Mouse (Mus musculus) brain, embryonic 18.5 days (tissue): ENCODE measurements around the gene Opa3.

ENCODE experiments used
- DNase-seq: peaks from one replicate; pipeline ENCODE4 v3.0.0-alpha.2; 2012; ENCODE audit warnings: low read depth, low spot score

The Opa3 gene

DNA sequence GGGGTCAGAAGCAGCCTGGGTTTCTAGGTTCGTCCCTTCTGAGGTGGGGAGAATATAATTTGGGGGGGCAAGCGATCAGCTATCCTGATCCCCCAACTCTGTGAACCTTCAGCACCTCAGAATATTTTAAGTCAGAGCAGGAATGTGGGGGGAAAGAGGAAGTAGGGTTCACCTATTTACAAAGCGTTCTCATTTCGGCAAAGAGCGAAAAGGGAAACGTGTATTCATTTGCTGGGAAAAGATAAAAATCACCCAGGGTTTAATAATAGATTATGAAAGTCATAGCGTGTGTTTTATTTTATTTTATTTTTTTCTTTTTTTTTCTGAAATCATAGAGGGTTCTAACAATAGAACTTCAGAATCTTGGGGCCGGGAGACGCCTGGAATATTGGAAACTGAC lies 13.2 kb upstream of the Opa3 start:
- no peak for DNase-seq

DNA sequence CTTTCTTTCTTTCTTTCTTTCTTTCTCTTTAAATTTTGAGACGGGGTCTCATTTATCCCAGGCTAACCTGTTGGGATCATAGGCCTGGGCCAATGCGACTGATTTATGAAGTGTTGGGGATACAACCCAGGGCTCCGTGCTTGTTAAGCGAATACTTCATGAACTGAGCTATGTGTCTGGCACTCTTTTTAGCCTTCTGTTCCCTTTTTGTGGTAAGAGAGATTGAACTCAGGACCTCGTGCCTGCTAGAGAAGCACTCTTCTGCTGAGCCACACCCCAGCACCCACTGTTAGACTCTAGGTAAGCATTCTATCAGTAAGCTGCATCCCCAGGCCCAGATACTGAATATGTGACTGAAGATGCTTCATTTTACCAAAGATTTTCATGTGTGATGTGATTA lies 10.6 kb upstream of the Opa3 start:
- no peak for DNase-seq

- no peak for DNase-seq
Observed at GRCm38 (mm10) chr7:19217944-19218343, 10.2 kb upstream of the Opa3 start.

GRCm38 (mm10) chr7:19220061-19220460 lies 8.1 kb upstream of the Opa3 start:
- no peak for DNase-seq

GRCm38 (mm10) chr7:19222189-19222588 lies 5.9 kb upstream of the Opa3 start:
- DNase-seq: no peak

GRCm38 (mm10) chr7:19222875-19223274 lies 5.3 kb upstream of the Opa3 start:
- DNase-seq: no peak

DNA sequence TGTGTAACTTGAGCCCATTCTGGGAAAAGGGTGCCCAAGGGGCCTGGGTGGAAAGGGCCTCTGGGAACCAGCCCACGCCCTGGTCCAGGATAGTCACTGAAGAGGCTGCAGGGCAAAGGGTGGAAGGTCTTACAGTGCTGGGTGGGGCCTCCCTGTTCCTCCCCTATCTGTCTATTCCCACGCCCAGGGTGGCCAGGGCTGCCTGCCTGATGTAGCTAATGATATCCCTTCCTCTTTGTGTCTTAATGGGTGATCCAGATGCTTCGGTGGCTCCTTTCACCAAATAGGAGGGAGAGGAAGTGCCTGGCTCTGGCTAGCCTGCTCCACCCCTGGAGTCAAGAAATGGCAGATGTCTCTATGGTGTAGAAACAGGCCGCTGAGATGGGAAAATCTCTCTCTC lies 3.2 kb upstream of the Opa3 start:
- no peak for DNase-seq

DNA sequence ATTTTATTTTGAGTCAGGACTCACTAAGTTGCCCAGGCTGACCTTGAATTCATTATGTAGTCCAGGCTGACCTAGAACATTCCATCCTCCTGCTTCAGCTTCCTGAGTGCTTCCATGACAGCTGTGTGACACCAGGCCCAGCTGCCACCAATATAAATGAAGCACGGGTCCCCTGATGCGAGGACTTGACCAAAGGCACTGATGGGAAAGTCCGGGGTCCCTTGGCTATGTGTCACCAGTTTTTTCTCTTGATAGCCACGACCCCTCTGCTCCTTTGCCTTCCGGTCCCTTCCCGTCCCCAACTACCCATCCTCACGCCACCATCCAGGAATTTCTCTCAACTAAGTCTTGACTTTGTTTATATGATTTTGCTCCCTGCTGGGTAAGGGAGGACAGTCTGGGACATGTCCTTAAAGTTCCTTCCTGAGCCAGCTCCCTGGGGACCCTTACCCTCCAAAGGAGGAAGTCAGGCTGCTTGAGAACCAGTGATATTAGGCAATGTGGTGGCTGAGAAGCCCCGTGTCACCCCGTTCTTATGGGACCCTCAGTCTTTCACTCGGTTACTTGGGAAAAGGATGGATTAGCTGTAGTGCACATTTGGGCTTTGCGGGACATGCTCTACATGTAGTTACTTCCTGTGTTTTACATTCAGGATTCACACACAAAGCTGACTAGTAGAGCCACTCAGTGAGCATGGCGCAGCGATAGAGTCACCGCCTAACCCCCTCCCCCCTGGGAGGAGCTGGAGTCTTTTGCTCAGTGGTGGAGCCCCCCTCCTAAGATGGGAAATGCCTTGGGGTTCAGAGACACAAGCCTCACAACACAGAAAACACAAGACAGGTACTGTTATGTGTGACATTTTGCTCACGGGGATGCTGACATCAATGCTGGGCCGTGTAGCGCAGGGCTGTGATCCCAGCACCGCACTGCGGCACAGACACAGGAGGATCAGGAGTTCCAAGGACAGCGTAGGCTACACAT lies 1.0 kb upstream of the Opa3 start:
- peak; percentile 22 for DNase-seq

DNA sequence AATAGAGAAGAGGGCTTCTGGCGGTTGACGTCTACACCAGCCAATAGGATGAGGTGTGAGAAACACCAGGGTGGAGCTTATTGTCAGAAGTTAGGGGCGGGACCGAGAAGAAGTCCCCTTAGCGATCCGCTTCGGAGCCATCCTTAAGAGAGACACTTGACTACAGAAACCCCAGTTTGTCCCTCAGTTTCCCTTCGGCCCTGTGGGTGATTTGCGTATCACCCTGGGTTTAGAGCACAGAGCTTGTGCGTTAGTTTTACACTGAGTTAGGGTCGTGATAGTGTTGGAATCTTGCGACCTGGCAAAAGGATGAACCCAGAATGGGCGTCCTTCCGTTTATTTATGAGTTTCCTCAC lies 637 bp downstream of the Opa3 start:
- DNase-seq: no peak

- DNase-seq: no peak
Observed at GRCm38 (mm10) chr7:19229404-19229803, 1.3 kb downstream of the Opa3 start.

DNA sequence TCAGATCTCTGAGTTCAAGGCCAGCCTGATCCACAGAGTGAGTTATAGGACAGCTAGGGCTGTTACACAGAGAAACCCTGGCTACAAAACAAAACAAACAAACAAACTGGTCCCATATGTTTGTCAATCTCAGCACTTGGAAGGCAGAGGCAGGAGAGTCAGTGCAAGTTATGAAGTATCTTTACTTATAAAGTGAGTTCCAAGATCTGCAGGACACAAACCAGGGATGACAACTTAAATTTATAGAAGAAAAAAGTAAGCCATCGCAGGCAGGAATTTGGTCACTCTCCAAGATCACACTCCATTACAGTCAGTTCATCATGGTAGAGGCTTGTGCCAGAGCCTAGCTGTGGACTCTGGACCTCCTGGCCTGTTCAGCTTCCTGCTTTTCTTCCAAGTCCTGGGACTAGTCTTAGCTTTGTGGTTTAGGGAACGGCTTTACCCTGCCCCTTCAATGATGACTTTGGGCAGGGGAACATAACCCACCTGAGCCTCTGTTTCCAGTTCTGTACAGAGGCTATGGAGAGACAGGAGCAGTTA lies 2.0 kb downstream of the Opa3 start:
- no peak for DNase-seq

- no peak for DNase-seq
Observed at GRCm38 (mm10) chr7:19230899-19231298, 2.8 kb downstream of the Opa3 start.

GRCm38 (mm10) chr7:19231849-19232248 lies 3.7 kb downstream of the Opa3 start:
- DNase-seq: no peak

GRCm38 (mm10) chr7:19234652-19235051 lies 6.5 kb downstream of the Opa3 start:
- no peak for DNase-seq

DNA sequence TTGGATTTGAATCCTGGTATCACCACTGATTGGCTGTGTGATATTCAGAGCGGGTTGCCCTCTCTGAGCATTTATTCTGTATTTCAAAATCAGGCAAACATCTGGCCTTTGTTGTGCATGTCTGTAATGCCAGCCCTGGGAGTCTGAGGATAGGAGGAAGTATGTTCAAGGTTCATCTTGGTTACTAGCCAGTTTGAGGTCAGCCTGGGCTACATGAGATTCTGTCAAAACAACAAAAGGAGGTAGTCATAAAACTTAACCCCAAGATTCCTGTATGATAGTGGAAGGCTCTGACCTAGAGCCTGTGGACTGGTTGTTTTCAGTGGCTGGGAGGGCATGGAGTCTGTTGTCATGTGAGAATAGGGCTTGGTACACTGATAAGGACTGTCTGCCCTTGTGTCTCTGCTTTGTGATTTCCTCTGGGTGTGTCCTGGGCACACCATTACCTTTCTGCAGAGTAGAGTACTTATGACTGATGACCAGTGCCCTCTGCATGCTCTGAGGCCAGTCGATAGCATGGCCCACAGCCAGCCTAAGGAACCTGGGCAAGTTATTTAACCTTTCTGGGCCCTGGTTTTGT lies 7.0 kb downstream of the Opa3 start:
- DNase-seq: no peak

GRCm38 (mm10) chr7:19236411-19236810 lies 8.3 kb downstream of the Opa3 start:
- DNase-seq: no peak

DNA sequence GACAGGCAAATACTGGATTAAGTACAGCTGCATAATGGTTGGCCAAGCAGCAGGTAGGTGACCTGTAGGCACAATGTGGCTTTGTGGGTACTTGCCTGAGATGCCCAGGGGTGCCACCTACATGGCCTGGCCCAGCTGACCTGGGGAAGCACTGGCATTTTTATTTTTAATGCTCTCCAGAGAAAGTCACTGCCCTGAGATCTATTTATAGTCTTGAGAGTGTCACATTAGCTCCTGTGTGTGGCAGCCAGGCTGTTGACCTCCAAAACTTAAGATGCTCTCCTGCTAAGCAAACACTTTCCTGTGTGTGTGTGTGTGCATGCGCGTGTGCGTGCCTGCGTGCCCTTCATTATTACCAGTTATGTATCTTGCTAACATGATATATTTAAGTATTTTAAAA lies 10.2 kb downstream of the Opa3 start:
- no peak for DNase-seq

DNA sequence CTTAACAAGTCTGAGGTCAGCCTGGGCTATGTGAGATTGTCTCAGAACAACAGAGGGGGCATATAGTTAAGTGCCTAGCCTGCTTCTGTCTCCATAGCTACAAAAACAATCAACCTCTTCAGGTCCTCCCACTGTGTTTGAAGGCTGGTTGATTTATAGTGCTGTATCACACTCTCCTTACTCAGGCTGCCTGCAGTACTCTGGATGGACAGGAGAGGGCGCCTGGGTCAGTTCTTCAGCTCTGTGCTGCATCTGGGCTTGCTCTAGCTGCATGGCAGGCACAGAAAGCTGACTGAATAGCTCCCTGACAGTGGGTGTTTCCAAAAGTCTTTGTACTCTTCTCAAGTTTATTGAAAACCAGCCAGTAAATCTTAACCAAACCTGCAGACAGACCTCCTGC lies 11.3 kb downstream of the Opa3 start:
- DNase-seq: peak; percentile 56

- DNase-seq: no peak
Observed at GRCm38 (mm10) chr7:19239986-19240385, 11.9 kb downstream of the Opa3 start.

GRCm38 (mm10) chr7:19240905-19241463 lies 12.8 kb downstream of the Opa3 start:
- DNase-seq: no peak

GRCm38 (mm10) chr7:19242005-19242404 lies 13.9 kb downstream of the Opa3 start:
- DNase-seq: no peak

DNA sequence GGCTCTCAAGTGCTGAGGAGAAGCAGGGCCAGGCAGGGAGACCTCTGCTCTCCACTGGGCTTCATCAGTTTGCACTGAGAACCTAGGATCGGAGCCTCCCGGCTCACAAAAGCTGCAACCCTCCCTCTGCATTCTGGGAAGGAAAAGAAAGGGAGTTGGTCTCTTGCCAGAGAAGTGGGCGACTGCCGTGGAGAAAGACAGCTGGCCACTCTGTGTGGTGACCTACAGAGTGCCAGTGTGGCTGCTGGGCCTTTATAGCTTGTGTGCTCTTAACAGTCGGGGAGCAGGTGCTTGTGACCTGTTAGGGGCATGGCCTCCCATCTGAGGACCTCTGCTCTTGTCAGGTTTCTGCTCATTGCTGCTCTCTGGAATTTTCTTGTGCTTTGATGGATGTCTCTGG lies 15.7 kb downstream of the Opa3 start:
- no peak for DNase-seq

GRCm38 (mm10) chr7:19245083-19245482 lies 16.9 kb downstream of the Opa3 start:
- DNase-seq: no peak
